Mouse (Mus musculus) liver, postnatal 0 days (tissue): ENCODE results near the gene Hibadh. TPM values are rescaled to one million over a fixed set of nuclear protein-coding genes. Genes with fewer than 3 reads are reported as not detected.

Experiments used
- ATAC-seq: fragments of 200-750 bp; cut with Nextera tagmentation; 2 replicates; pipeline ENCODE4 v1.8.0; 2017; ENCODE audit warnings: mild to moderate bottlenecking, moderate library complexity
- DNase-seq: peaks from one replicate; pipeline ENCODE4 v3.0.0-alpha.2; 2016
- H3K27ac ChIP-seq: fragments of 300-500 bp; sonication (generic); 2 replicates; pipeline ENCODE4 v1.5.1; 2014; ENCODE audit warnings: antibody characterized with exemption, moderate library complexity, mild to moderate bottlenecking, low read depth
- H3K27me3 ChIP-seq: fragments of 300-500 bp; sonication (generic); 2 replicates; pipeline ENCODE4 v1.6.1; 2014; ENCODE audit warnings: low read length, control low read depth, mixed read lengths; ENCODE audit not compliant: insufficient read depth
- H3K36me3 ChIP-seq: fragments of 300-500 bp; sonication (generic); replicated peaks from 2 replicates; pipeline ENCODE4 v1.6.1; 2014; ENCODE audit warnings: mild to moderate bottlenecking, control low read depth, low read length, moderate library complexity, mixed read lengths; ENCODE audit not compliant: insufficient read depth
- H3K4me1 ChIP-seq: fragments of 300-500 bp; sonication (generic); 2 replicates; pipeline ENCODE4 v1.6.1; 2014; ENCODE audit warnings: antibody characterized with exemption, mild to moderate bottlenecking, control low read depth; ENCODE audit not compliant: insufficient read depth
- H3K4me2 ChIP-seq: fragments of 300-500 bp; sonication (generic); 2 replicates; pipeline ENCODE4 v1.6.1; 2014; ENCODE audit warnings: low read depth, mild to moderate bottlenecking, low read length, moderate library complexity, mixed read lengths
- H3K4me3 ChIP-seq: fragments of 300-500 bp; sonication (generic); 2 replicates; pipeline ENCODE4 v1.5.1; 2014; ENCODE audit warnings: low read depth, low read length
- H3K9ac ChIP-seq: fragments of 300-500 bp; sonication (generic); replicated peaks from 2 replicates; pipeline ENCODE4 v1.6.1; 2014; ENCODE audit warnings: mild to moderate bottlenecking, moderate library complexity
- H3K9me3 ChIP-seq: fragments of 300-500 bp; sonication (generic); 2 replicates; pipeline ENCODE4 v1.6.1; 2016; ENCODE audit warnings: mild to moderate bottlenecking, control low read depth, low read length, mixed read lengths
- CTCF ChIP-seq: sonication (generic); IDR thresholded peaks from 2 replicates; pipeline ENCODE4 v1.5.1; 2016; ENCODE audit warnings: antibody characterized with exemption, low read depth
- EP300 ChIP-seq: IDR thresholded peaks from 2 replicates; pipeline ENCODE4 v1.6.1; 2016; ENCODE audit warnings: antibody characterized with exemption, low read depth, mild to moderate bottlenecking
- WGBS: fragments of 180-500 bp; shearing (Covaris S2); extraction: QIAGEN DNeasy Blood & Tissue Kit; methylation state at CpG from one replicate; pipeline ENCODE4 v1.1.7; 2014; ENCODE audit not compliant: insufficient replicate concordance; 5-methylcytosine and 5-hydroxymethylcytosine counted together
- polyA plus RNA-seq: library from polyadenylated mRNA; unstranded; fragments of >200 nt; fragmentation: Nextera tagmentation; extraction: Ambion mirVana; gene quantifications from 2 replicates; pipeline ENCODE4 v1.2.1, GENCODE M21; 2015

The Hibadh gene
- polyA plus RNA-seq, 1 experiment from 2014 or later, result 110 TPM

DNA sequence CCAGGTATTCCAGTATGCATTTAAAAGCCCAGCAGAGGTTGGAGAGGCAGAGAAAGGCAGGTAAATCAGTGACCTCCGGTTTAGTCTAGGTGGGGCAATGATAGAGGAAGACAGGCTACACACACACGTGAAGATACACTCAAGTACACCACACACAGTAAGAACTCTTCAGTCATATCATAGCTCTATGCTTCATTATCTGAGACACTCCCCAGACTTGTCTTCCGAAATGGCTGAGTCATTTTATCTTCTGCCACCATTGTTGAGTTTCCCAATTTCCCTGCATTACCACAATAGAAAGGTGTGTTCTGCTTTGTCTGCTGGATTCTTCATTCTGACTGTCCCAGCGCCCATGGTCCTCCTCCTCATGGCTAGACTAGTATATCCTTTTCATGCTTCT, 13.5 kb downstream of the Hibadh start:
- H3K9ac ChIP-seq, result no peak overlapping the region

DNA sequence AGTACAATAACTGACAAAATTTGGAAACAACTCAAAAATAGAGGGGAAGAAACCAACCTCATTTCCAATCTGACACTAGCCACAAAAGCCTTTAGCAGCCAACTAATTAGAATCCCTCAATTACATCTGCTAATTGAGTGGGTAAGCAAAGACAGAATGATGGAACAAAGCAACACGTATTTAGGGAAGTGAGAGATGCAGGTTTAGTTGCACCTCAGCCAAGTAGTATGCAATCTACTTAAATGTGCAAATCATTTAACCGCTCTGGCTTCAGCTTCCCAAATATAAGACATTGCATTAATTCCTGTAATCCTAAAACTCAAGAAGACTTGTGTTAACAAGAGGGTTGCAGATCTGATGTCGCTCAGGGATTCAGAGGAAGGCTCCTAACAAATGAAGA, 16.4 kb downstream of the Hibadh start:
- H3K4me3 ChIP-seq, result no peak overlapping the region
- H3K4me1 ChIP-seq, result peaks cover 6% of the 10 kb centered on the region; the same call in 1 of the 2 replicates
- H3K4me2 ChIP-seq, result no peak overlapping the region
- no peak for ATAC-seq
- no peaks in the 10 kb centered on the region for H3K9me3 ChIP-seq
- H3K27ac ChIP-seq, result no peak overlapping the region
- H3K27me3 ChIP-seq, result no peaks in the 10 kb centered on the region
- WGBS, result 81% methylated on average over 3 of the region's 3 CpGs
- H3K9ac ChIP-seq, result no peak overlapping the region
- TF ChIP-seq EP300 (no peak), CTCF (no peak)
- peaks cover 19% of the 10 kb centered on the region for H3K36me3 ChIP-seq
- no peak for DNase-seq

More for the DNA sequence above, 13.5 kb downstream of the Hibadh start:
- no peak overlapping the region for H3K4me2 ChIP-seq
- DNase-seq (no peak), ATAC-seq (no peak)
- H3K27ac ChIP-seq, result no peak overlapping the region
- 61% methylated on average over 4 of the region's 4 CpGs for WGBS
- TF ChIP-seq CTCF (no peak), EP300 (no peak)
- H3K4me3 ChIP-seq, result no peak overlapping the region
- peaks cover 18% of the 10 kb centered on the region; the same call in 1 of the 2 replicates for H3K36me3 ChIP-seq
- peaks cover 5% of the 10 kb centered on the region; the same call in 1 of the 2 replicates for H3K4me1 ChIP-seq
- no peaks in the 10 kb centered on the region for H3K27me3 ChIP-seq
- no peaks in the 10 kb centered on the region for H3K9me3 ChIP-seq

DNA sequence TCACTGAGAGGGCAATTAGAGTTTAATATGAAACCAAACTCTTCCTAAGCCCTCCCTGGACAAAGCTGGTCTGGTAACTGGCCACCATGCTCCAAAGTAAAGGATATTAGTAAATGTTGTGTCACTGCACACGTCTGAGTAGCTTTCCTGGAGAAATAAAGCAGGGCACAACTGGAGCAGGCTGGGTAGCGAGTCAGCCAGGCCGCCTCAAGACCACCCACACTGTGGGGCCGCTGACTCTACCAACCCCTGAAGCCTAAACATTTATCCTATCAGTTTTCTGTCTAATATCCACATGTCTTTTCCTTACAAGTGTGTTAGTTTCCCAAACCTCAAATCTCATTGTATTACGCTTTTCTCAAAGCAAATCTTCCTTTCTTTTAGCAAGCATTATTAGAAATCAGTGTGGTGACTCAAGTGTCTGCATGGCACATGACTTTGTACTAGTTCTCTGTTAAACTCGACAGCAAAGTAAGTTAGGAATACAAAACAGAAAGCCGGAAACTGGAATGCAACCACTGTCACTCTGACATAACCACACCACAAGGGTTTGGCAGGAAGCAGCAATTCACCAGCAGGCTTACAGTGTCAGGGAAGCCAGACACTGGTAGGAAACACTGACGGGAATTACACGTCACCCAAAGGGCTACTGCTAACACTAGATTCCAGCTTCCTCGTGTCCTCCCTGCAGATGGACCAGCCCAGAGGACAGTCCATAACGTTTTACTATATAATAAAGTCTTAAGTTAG, 18.3 kb downstream of the Hibadh start:
- H3K9me3 ChIP-seq, result no peaks in the 10 kb centered on the region
- no peak overlapping the region for H3K9ac ChIP-seq
- DNase-seq, result no peak
- peaks cover 6% of the 10 kb centered on the region; the same call in 1 of the 2 replicates for H3K4me1 ChIP-seq
- H3K27me3 ChIP-seq, result no peaks in the 10 kb centered on the region
- 60% methylated on average over 11 of the region's 11 CpGs for WGBS
- ATAC-seq, result 0 out of 2 replicates have a peak, but pooled peaks have one; percentile 16
- no peak overlapping the region for H3K27ac ChIP-seq
- TF ChIP-seq CTCF, result no peak
- TF ChIP-seq EP300, result no peak
- no peak overlapping the region for H3K4me2 ChIP-seq
- H3K36me3 ChIP-seq, result peaks cover 25% of the 10 kb centered on the region
- no peak overlapping the region for H3K4me3 ChIP-seq

DNA sequence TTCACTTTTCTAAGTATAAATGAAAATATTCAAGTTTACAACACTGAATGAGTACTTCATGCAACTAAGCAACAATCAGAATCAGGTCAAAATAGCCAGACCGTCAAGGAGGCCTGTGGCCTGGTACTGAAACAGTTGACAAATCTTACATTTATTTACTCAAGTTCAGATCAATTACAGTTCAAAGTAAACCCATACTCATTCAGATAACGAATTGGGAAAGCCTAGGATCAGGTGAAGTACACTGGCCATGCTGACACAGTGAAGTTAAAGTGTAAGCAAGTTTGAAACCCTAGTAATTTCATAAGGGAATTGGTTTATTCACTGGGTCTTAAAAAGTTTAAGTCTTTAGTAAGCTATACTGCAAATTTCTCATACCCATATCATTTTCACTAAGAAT, 20.1 kb downstream of the Hibadh start:
- no peak overlapping the region for H3K4me2 ChIP-seq
- H3K36me3 ChIP-seq, result peaks cover 27% of the 10 kb centered on the region
- H3K9me3 ChIP-seq, result no peaks in the 10 kb centered on the region
- no peak overlapping the region for H3K27ac ChIP-seq
- peaks cover 6% of the 10 kb centered on the region; the same call in 1 of the 2 replicates for H3K4me1 ChIP-seq
- peak; percentile 95 for ATAC-seq
- 53% methylated on average over 2 of the region's 2 CpGs for WGBS
- no peaks in the 10 kb centered on the region for H3K27me3 ChIP-seq
- no peak overlapping the region for H3K9ac ChIP-seq
- TF ChIP-seq EP300 (peak; percentile 56; the same call in 1 of the 2 replicates), CTCF (no peak)
- H3K4me3 ChIP-seq, result no peak overlapping the region
- no peak for DNase-seq

DNA sequence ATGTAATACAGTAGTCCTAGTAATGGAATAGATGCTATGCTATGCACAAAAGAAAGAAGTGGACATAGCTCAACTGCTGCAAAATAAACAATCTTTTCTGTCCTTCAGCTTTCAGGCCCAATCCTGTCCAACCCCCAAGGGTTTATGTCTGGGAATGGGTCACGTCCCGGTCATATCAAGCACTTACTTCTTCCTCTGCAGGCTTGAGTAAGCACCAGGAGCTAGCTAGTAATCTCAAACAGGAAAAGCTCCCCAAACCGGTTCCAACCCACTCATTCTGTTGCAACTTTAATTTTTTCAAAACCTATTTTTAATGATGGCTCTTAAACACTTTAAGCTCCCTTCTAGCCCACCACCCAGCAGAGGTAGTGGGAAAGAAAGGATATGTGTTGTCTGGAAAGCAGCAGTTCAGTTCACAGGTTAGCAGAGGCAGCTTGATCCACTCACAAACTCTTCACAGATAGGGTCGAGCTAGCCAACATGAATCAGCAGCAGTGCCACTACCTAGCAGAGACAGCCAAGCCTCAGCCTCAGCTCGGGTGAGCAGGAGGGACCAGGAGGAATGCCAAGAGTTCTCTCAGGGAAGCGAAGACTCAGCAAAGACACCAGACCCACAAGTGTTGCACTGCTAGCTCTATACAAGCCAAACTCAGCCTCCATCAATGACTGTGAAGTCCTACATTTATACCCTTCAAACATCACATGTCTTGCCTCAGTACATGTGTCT, 30.4 kb downstream of the Hibadh start:
- Histone ChIP-seq H3K4me2 (no peak overlapping the region), H3K4me3 (no peak overlapping the region), H3K9ac (no peak overlapping the region), H3K27me3 (no peaks in the 10 kb centered on the region), H3K4me1 (peaks cover 4% of the 10 kb centered on the region; the same call in 1 of the 2 replicates), H3K36me3 (no peaks in the 10 kb centered on the region; the same call in 1 of the 2 replicates), H3K9me3 (no peaks in the 10 kb centered on the region), H3K27ac (no peak overlapping the region)
- ATAC-seq (no peak), DNase-seq (no peak)
- WGBS, result 62% methylated on average over 6 of the region's 6 CpGs
- TF ChIP-seq EP300, result no peak
- TF ChIP-seq CTCF, result no peak

DNA sequence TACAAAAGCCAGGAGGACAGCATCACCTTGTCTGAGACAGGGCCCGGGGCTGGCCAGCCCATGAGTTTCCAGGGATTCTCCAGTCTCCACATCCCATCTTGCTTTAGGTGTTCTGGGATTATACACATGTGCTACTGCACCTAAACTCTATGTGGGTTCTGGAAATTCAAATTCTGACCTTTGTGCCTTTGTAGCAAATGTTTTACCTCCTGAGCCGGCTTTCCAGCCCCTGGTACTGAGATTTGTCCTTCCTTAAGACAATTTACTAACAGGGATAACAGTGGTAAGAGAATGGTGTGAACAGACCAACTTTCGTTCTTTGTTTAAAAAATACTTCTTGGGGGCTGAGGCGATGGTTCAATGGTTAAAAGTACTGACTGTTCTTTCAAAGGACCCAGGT, 32.1 kb downstream of the Hibadh start:
- Histone ChIP-seq H3K4me3 (no peak overlapping the region), H3K4me2 (no peak overlapping the region), H3K36me3 (no peaks in the 10 kb centered on the region; the same call in 1 of the 2 replicates), H3K27me3 (no peaks in the 10 kb centered on the region), H3K4me1 (peaks cover 4% of the 10 kb centered on the region; the same call in 1 of the 2 replicates), H3K9ac (no peak overlapping the region), H3K9me3 (no peaks in the 10 kb centered on the region), H3K27ac (no peak overlapping the region)
- ATAC-seq, result no peak
- WGBS, result 80% methylated on average over 4 of the region's 4 CpGs
- DNase-seq, result no peak
- no peak for TF ChIP-seq CTCF
